Mouse (Mus musculus) neural tube, embryonic 12.5 days (tissue): ENCODE data around the gene Zfp873. TPM values are rescaled to one million over a fixed set of nuclear protein-coding genes. Genes with fewer than 3 reads are reported as not detected.
"Not testable (repeated sequence)": the region's sequence is repeated elsewhere in the genome, so short reads cannot be mapped to it uniquely, and the experiment has no call there.

Source experiments
- ATAC-seq: fragments of 200-750 bp; cut with Nextera tagmentation; 2 replicates; pipeline ENCODE4 v1.8.0; 2017; ENCODE audit warnings: low read depth, mild to moderate bottlenecking, moderate TSS enrichment, moderate library complexity; ENCODE audit not compliant: low FRiP score
- H3K27ac ChIP-seq: fragments of 300-500 bp; sonication (generic); 2 replicates; pipeline ENCODE4 v1.5.1; 2016
- H3K27me3 ChIP-seq: fragments of 300-500 bp; sonication (generic); replicated peaks from 2 replicates; pipeline ENCODE4 v1.6.1; 2016; ENCODE audit warnings: mild to moderate bottlenecking
- H3K36me3 ChIP-seq: fragments of 300-500 bp; sonication (generic); 2 replicates; pipeline ENCODE4 v1.6.1; 2016; ENCODE audit warnings: mild to moderate bottlenecking
- H3K4me1 ChIP-seq: fragments of 300-500 bp; sonication (generic); 2 replicates; pipeline ENCODE4 v1.6.1; 2016
- H3K4me2 ChIP-seq: fragments of 300-500 bp; sonication (generic); replicated peaks from 2 replicates; pipeline ENCODE4 v1.6.1; 2016; ENCODE audit warnings: mild to moderate bottlenecking
- H3K4me3 ChIP-seq: fragments of 300-500 bp; sonication (generic); 2 replicates; pipeline ENCODE4 v1.5.1; 2016
- H3K9ac ChIP-seq: fragments of 300-500 bp; sonication (generic); 2 replicates; pipeline ENCODE4 v1.6.1; 2016; ENCODE audit warnings: mild to moderate bottlenecking
- H3K9me3 ChIP-seq: fragments of 300-500 bp; sonication (generic); 2 replicates; pipeline ENCODE4 v1.6.1; 2016; ENCODE audit warnings: mild to moderate bottlenecking
- WGBS: fragments of 180-500 bp; shearing (Covaris S2); methylation state at CpG from one replicate; pipeline ENCODE4 v1.1.7; 2016; 5-methylcytosine and 5-hydroxymethylcytosine counted together
- polyA plus RNA-seq: library from polyadenylated mRNA; unstranded; fragments of >200 nt; fragmentation: Nextera tagmentation; extraction: Ambion mirVana; gene quantifications from 2 replicates; pipeline ENCODE4 v1.2.1, GENCODE M21; 2016

The Zfp873 gene
- 12.9 and 14.7 TPM in 2 replicates for polyA plus RNA-seq

DNA sequence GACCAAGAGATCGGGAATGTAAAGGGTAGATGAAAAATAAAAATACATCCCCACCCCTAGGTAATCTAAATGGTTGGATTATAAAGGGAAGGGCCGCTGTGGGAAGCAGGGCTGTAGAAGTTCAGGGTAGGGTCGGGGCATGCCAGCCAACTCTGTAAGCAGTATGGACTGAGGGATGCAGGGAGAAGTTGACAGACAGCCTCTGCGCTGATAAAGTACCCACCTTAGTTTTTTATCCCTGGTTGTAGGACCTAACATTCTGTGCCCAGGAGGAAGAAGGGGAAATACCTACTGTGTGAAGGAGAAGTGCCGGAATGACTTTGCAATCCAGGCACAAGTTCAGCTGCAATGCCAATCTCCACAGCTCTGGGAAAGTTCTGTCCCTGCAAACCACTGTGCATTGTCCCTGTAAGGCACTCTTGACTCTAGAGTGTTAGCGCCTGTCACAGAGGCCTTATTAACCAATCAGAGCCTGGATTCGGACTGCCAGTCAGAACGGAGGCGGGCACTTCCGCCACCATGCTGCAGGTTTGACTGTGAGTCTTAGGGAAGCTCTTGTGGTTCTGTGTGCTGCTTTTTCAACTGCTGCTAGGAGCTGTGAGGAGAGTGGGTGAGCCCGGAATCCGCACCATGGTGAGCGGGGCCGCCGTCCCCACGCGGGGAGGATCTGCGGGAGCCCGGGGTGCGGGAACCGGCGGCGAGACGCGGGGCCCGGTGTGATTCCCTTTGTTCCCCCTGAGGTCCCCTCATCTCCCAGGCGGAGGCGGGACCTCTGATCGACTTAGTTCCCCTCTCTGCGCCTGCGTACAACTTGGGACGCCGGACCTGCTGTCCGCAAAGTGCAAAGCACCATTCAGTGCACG lies at the start of gene Zfp873:
Gene Zfp873 (plus strand): TSS at position 527 of the 863 bp plus-strand sequence.
- 10% methylated on average over 35 of the region's 35 CpGs for WGBS
- H3K36me3 ChIP-seq = peaks cover 16% of the 10 kb centered on the region
- peak within 1 kb of the TSS; percentile 60 for H3K4me2 ChIP-seq
- peaks cover 40% of the 10 kb centered on the region for H3K9me3 ChIP-seq
- no peaks in the 10 kb centered on the region for H3K4me1 ChIP-seq
- peak within 1 kb of the TSS; percentile 83 for H3K9ac ChIP-seq
- H3K4me3 ChIP-seq = peak within 1 kb of the TSS; percentile 69
- no peaks in the 10 kb centered on the region for H3K27me3 ChIP-seq
- peak within 1 kb of the TSS; percentile 90 for H3K27ac ChIP-seq
- peak; percentile 100 for ATAC-seq

DNA sequence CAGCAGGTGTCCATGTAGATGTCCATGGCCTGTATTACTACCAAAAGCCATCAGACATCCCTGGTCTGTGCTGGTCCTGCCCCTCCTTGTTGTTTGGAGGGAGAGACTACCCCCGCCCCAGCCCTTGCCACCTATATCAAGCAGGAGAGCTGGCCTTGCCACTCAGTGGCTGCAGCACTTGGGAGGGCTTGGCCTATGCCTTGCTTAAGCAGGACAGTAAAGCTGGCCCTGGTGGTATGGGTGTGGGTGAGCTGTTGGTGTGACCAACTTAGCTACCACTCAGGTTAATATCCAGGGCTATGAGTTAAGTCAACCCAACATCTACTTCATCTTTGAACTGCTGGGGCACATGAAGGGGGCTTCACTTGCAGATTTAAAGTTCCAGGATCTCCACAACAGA lies 44.7 kb upstream of the Zfp873 start:
- not testable (repeated sequence) for H3K27ac ChIP-seq, H3K4me1 ChIP-seq, H3K27me3 ChIP-seq, H3K4me3 ChIP-seq, ATAC-seq, H3K4me2 ChIP-seq, H3K9ac ChIP-seq
- WGBS = 92% methylated on average over 1 of the region's 1 CpGs
- Histone ChIP-seq H3K9me3 (peaks cover 30% of the 10 kb centered on the region), H3K36me3 (peaks cover 34% of the 10 kb centered on the region)

DNA sequence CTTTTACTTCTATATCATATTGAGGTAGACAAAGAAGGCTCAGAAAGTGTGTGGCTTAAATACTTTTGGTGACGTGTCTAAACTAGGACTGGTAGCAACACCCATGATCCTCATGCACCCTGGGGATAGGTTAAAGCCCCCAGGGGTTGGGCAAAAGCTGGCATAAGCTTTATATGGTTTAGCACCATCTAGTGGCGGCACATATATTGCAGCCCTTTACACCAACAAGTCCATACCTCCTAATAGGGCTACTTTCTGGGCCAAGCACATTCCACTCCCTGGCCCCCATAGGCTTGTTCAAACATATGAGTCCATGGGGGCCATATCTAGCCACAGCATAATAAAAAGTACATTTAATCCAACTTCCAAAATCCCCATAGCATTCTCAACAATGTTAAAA lies 43.1 kb upstream of the Zfp873 start:
- not testable (repeated sequence) for ATAC-seq, H3K4me2 ChIP-seq, H3K4me1 ChIP-seq, H3K4me3 ChIP-seq, H3K27me3 ChIP-seq, H3K27ac ChIP-seq, H3K9ac ChIP-seq
- H3K9me3 ChIP-seq = peaks cover 29% of the 10 kb centered on the region
- H3K36me3 ChIP-seq = peaks cover 23% of the 10 kb centered on the region
- WGBS = 51% methylated on average over 2 of the region's 2 CpGs

DNA sequence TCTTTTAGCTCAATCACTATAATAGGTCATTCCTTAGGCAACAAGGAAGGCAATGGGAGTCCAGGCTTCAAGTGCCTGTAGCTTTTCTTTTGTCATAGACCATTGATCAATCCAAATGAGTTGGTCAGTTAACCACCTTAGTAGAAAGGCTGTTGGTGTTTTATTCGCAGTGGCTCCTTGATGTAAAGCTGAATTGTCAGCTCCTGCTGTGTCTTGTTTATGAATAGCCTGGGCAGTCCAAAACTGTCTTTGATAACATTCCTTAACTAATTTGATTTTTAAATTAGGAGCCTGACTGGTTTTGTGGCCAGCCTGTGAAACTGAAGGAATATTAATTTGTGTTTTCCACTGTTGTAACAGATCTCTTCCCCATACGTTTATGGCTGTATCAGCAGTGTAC lies 5.7 kb upstream of the Zfp873 start:
- Histone ChIP-seq H3K4me2 (no peak overlapping the region), H3K4me1 (no peaks in the 10 kb centered on the region), H3K9me3 (peaks cover 6% of the 10 kb centered on the region), H3K9ac (no peak overlapping the region), H3K27ac (no peak overlapping the region), H3K27me3 (no peaks in the 10 kb centered on the region), H3K4me3 (no peak overlapping the region), H3K36me3 (no peaks in the 10 kb centered on the region)
- no peak for ATAC-seq
- 67% methylated on average over 2 of the region's 2 CpGs for WGBS

DNA sequence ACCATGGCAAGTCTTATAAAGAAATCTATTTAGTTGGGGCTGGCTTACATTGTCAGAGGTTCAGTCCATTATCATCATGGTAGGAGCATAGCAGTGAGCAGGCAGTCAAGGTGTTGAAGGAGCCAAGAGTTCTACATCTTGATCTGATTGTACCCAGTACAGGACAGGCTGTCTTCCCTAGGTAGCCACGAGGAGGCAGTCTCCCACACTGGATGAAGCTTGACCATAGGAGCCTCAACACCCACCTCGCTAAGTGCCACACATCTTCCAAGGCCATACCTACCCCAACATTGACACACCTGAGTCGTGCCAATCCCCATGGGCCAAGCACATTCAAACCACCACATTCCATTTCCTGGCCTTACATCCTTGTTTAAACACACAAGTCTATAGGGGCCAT lies 1.3 kb upstream of the Zfp873 start:
- 82% methylated on average over 3 of the region's 3 CpGs for WGBS
- no peak overlapping the region for H3K4me2 ChIP-seq
- H3K4me1 ChIP-seq = no peaks in the 10 kb centered on the region
- no peak overlapping the region for H3K27ac ChIP-seq
- no peak overlapping the region for H3K9ac ChIP-seq
- peaks cover 8% of the 10 kb centered on the region for H3K36me3 ChIP-seq
- peaks cover 27% of the 10 kb centered on the region for H3K9me3 ChIP-seq
- no peak for ATAC-seq
- no peak overlapping the region for H3K4me3 ChIP-seq
- H3K27me3 ChIP-seq = no peaks in the 10 kb centered on the region

DNA sequence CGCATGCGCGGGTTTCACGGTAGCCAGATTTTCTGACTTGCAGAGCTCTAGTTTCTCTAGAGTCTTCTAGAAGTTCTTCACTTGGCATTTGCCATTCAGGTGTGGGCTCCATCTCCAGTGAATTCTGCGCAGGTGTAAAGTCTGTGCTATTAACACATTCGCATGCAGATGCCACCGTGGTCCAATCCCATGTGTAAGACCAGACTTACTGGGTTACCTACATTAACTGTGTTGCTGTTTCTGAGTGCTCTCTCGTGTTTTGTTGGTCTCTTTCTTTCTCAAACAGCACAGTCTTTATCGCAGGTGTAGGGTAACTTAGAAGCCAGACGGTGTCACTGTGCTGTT lies 509 bp downstream of the Zfp873 start:
- H3K9ac ChIP-seq = peak overlapping the region; percentile 83
- peak overlapping the region; percentile 69 for H3K4me3 ChIP-seq
- not testable (repeated sequence) for ATAC-seq, H3K27me3 ChIP-seq, H3K4me1 ChIP-seq
- peak overlapping the region; percentile 60 for H3K4me2 ChIP-seq
- H3K9me3 ChIP-seq = peaks cover 46% of the 10 kb centered on the region
- 31% methylated on average over 10 of the region's 10 CpGs for WGBS
- H3K36me3 ChIP-seq = peaks cover 18% of the 10 kb centered on the region
- H3K27ac ChIP-seq = 0 out of 2 replicates have a peak overlapping the region, but pooled peaks have one; percentile 90

DNA sequence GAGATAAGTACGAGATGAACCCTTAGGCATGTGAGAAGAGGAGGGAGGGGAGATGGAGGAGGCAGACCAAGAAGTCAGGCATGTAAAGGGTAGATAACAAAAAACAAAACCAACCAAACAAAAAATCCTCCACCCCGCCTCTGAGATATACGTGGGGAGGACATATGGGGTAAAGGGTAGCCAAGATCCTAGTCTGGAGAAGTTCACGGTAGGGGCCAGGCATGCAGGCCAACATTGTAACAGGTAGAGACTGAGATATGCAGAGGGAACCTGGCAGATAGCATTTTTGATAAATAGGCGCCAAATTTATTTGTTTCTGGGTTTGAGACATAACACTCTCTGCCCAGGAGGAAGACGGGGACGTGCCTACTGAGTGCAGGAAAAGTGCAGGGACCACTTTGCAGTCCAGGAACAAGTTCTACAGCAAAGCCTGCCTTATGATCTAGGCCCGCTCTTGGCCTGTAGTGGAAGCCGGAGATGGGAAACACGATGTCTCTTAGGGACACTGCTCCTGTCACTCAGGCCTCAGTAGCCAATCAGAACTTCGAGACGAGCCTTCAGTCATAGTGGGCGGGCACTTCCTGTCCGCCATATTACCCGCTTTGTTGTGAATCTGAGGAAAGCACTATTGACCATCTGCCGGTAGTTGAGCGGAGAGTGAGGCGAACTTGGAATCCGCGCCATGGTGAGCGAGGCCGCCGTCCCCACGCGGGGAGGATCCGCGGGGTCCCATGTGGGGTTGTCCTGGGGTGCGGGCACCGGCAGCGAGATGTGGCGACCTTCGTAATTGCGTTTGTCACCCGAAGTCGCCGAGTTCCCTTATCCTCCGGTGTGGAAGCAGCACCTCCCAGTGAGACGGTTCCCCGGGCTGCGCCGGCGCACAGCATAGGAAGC lies 35.1 kb downstream of the Zfp873 start, which contains the start of gene BC024063:
Gene BC024063 (plus strand): TSS at position 626 of the 894 bp plus-strand sequence.
- not testable (repeated sequence) for H3K4me1 ChIP-seq, H3K27ac ChIP-seq, H3K9me3 ChIP-seq, H3K36me3 ChIP-seq, H3K27me3 ChIP-seq
- Histone ChIP-seq H3K9ac (peak within 1 kb of the TSS; percentile 48), H3K4me3 (peak within 1 kb of the TSS; percentile 45), H3K4me2 (peak within 1 kb of the TSS; percentile 56)
- WGBS = 18% methylated on average over 42 of the region's 42 CpGs
- peak; percentile 97 for ATAC-seq

DNA sequence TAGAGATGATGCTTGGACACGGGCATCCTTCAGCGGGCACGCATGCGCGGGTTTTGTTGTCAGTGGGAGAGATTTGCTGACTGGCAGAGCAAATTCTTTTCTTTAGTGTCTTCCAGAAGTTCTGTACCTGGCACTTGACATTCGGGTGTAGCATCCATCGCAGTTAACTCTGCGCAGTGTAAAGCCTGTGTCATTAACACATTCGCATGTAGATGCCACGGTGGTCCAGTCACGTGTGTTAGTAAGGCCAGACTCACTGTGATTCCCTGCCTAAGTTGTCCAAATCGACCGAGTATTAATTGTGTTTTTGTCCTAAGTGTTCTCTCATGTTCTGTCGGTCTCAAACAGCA lies 35.7 kb downstream of the Zfp873 start:
- Histone ChIP-seq H3K4me3 (peak overlapping the region; percentile 45), H3K9ac (peak overlapping the region; percentile 48), H3K4me2 (peak overlapping the region; percentile 56)
- H3K27ac ChIP-seq, H3K27me3 ChIP-seq, H3K4me1 ChIP-seq, H3K9me3 ChIP-seq, H3K36me3 ChIP-seq: not testable (repeated sequence)
- ATAC-seq = peak; percentile 62
- WGBS = 21% methylated on average over 14 of the region's 14 CpGs

Other genes with a start within 250 kb of the Zfp873 start
- 2.5 and 2.9 TPM in 2 replicates for gene Gm4767, start 235.9 kb upstream of the Zfp873 start, polyA plus RNA-seq
- gene Gm32687, start 184.2 kb upstream of the Zfp873 start, polyA plus RNA-seq = 11.1 and 14.4 TPM in 2 replicates
- gene Zfp781, start 117.6 kb upstream of the Zfp873 start, polyA plus RNA-seq = 5.2 and 5.9 TPM in 2 replicates
- 5.0 and 6.9 TPM in 2 replicates for gene BC024063, start 35.2 kb downstream of the Zfp873 start, polyA plus RNA-seq
- 7.2 and 7.6 TPM in 2 replicates for gene AU041133, start 79.9 kb downstream of the Zfp873 start, polyA plus RNA-seq
- gene Zfp938, start 193.2 kb downstream of the Zfp873 start, polyA plus RNA-seq = 16.4 and 17.6 TPM in 2 replicates